Mouse (Mus musculus): ENCODE measurements at regions not wholly inside any gene's neighbourhood (a gene's known extent, or its start where the extent isn't known, plus 50 kb on each side); places are given as distances from the start of the nearest gene placed in this dataset.
"Not testable (repeated sequence)": the region's sequence is repeated elsewhere in the genome, so short reads cannot be mapped to it uniquely, and the experiment has no call there.

DNA sequence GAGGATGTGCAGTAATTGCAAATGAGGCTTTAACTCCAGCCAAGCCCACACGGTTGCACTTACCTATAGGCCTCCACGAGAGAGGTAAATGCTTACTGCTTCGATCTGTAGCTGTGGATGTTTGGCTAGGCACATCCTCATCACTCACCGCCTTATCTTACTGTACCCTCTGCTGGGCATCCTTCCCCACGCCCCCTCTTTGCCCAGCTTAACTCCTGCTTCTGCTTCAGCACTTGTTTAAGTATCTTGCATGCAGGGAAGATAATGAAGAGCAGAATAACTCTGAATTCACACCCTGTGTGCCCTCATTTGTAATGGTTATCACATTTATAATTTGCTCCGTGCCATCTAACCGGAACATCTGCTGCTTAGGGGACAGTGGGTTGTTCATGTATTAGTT is 74.7 kb upstream of the Anapc15-ps start:
- no peak for ATAC-seq
- Histone ChIP-seq H3K4me1 (replicated peaks; ENCODE audit: control insufficient read depth, insufficient read depth, low read length) (no peaks in the 10 kb centered on the region), H3K27ac (ENCODE audit: low read depth, low read length) (no peak overlapping the region), H3K9ac (ENCODE audit: low read depth, low read length) (no peak overlapping the region), H3K4me3 (ENCODE audit: low read depth, low read length) (no peak overlapping the region), H3K9me3 (ENCODE audit: control insufficient read depth) (no peaks in the 10 kb centered on the region), H3K4me2 (replicated peaks; ENCODE audit: low read depth) (peak overlapping the region; percentile 27; the same call in 1 of the 2 replicates), H3K36me3 (ENCODE audit: control insufficient read depth, insufficient read depth) (no peaks in the 10 kb centered on the region), H3K27me3 (replicated peaks; ENCODE audit: control insufficient read depth, insufficient read depth, low read length) (no peaks in the 10 kb centered on the region)
- WGBS, result 54% methylated on average over 7 of the region's 7 CpGs
- 0 out of 2 replicates have a peak, but pooled peaks have one; percentile 6 for TF ChIP-seq CTCF (IDR thresholded peaks at IDR 0.05; ENCODE audit: low read depth)

DNA sequence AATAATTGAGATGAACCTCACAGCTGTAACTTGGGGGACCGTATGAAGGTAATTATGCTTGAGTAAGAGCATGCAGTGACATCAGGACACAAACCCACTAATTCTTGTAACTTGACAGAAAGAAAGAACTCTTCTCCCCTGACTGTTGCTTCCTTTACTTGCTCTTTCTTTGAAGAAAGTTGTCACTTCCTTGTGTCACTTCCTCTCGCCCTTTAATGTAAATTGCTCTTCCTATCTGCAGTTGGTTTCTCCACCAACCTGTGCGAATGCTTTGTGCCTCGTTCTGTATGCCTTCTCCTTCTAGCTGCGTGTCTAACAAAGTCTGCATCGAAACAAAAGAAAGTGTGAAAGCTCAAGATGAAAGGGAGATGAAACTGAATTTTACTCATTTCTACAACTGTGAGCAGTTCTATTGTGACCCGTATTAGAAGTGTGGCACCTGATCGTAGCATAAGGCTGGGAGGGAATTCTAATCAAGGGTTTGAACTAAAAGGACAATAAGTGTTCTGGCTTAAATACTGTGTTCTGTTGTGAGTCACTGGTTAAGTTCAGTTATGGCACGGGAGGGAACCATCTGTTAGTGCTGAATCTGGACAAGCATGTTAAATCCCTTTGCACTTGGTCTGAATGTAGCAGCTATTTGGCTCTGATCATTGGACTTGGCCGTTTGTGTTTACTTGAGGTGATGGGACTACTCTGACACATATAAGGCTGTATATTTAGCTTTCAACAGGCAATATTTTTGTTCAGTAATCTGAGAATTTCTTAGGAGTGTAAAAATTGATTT is 72.8 kb upstream of the Anapc15-ps start:
- H3K4me3 ChIP-seq (ENCODE audit: low read depth, low read length), result no peak overlapping the region
- WGBS, result 63% methylated on average over 10 of the region's 10 CpGs
- H3K27ac ChIP-seq (ENCODE audit: low read depth, low read length), result peak overlapping the region; percentile 73
- H3K36me3 ChIP-seq (ENCODE audit: control insufficient read depth, insufficient read depth), result no peaks in the 10 kb centered on the region
- no peak for TF ChIP-seq CTCF (IDR thresholded peaks at IDR 0.05; ENCODE audit: low read depth)
- H3K4me1 ChIP-seq (replicated peaks; ENCODE audit: control insufficient read depth, insufficient read depth, low read length), result no peaks in the 10 kb centered on the region
- H3K9me3 ChIP-seq (ENCODE audit: control insufficient read depth), result no peaks in the 10 kb centered on the region
- H3K9ac ChIP-seq (ENCODE audit: low read depth, low read length), result no peak overlapping the region
- ATAC-seq, result no peak
- H3K4me2 ChIP-seq (replicated peaks; ENCODE audit: low read depth), result no peak overlapping the region
- no peaks in the 10 kb centered on the region for H3K27me3 ChIP-seq (replicated peaks; ENCODE audit: control insufficient read depth, insufficient read depth, low read length)

DNA sequence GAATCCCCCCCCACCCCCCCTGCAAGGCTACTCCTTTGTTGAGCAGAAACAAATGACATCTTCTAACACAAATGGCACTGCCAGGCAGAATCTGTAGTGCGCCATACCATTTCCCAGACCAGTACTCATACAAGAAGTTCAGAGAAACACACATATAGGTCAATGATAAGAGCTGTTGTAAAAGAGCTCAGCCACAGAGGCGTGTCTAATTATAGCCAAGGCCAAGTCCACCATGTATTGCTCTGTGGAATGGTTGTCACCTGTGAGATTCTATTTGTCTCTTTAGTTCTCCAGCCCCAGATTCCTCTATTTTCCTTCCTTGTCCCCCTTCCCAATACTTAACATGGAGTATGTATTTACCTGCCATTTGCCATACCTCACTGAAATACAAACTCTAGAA is 72.0 kb upstream of the Anapc15-ps start:
- peak overlapping the region; percentile 73 for H3K27ac ChIP-seq (ENCODE audit: low read depth, low read length)
- no peaks in the 10 kb centered on the region for H3K4me1 ChIP-seq (replicated peaks; ENCODE audit: control insufficient read depth, insufficient read depth, low read length)
- WGBS, result 37% methylated on average over 2 of the region's 2 CpGs
- no peaks in the 10 kb centered on the region for H3K27me3 ChIP-seq (replicated peaks; ENCODE audit: control insufficient read depth, insufficient read depth, low read length)
- no peak overlapping the region for H3K4me3 ChIP-seq (ENCODE audit: low read depth, low read length)
- H3K9me3 ChIP-seq (ENCODE audit: control insufficient read depth), result no peaks in the 10 kb centered on the region
- H3K4me2 ChIP-seq (replicated peaks; ENCODE audit: low read depth), result no peak overlapping the region
- no peak overlapping the region for H3K9ac ChIP-seq (ENCODE audit: low read depth, low read length)
- no peak for TF ChIP-seq CTCF (IDR thresholded peaks at IDR 0.05; ENCODE audit: low read depth)
- H3K36me3 ChIP-seq (ENCODE audit: control insufficient read depth, insufficient read depth), result no peaks in the 10 kb centered on the region
- peak; percentile 73 for ATAC-seq

DNA sequence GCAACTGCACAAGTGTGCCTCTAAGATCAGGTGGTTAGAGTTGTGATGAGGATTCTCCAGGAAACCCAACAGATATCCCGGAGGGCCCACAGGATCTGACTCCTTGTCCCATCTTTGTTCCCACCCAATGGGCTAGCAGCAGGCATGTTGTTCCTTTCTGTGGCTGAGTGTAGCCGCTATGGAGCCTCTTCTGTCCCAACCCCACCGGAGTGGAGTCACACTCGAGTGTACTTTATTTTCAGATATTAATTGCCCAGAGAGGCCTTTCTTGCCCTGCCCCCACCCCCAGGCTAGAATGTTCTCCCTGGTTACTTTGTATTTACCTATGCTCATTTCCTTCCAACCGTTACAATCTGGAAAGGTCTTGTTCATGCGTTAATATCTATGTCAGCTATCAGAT is 70.4 kb upstream of the Anapc15-ps start:
- no peak overlapping the region for H3K4me2 ChIP-seq (replicated peaks; ENCODE audit: low read depth)
- no peaks in the 10 kb centered on the region for H3K9me3 ChIP-seq (ENCODE audit: control insufficient read depth)
- H3K27me3 ChIP-seq (replicated peaks; ENCODE audit: control insufficient read depth, insufficient read depth, low read length), result no peaks in the 10 kb centered on the region
- no peaks in the 10 kb centered on the region for H3K4me1 ChIP-seq (replicated peaks; ENCODE audit: control insufficient read depth, insufficient read depth, low read length)
- H3K36me3 ChIP-seq (ENCODE audit: control insufficient read depth, insufficient read depth), result no peaks in the 10 kb centered on the region
- H3K4me3 ChIP-seq (ENCODE audit: low read depth, low read length), result no peak overlapping the region
- H3K9ac ChIP-seq (ENCODE audit: low read depth, low read length), result no peak overlapping the region
- 70% methylated on average over 6 of the region's 6 CpGs for WGBS
- H3K27ac ChIP-seq (ENCODE audit: low read depth, low read length), result no peak overlapping the region
- no peak for ATAC-seq
- TF ChIP-seq CTCF (IDR thresholded peaks at IDR 0.05; ENCODE audit: low read depth), result no peak

DNA sequence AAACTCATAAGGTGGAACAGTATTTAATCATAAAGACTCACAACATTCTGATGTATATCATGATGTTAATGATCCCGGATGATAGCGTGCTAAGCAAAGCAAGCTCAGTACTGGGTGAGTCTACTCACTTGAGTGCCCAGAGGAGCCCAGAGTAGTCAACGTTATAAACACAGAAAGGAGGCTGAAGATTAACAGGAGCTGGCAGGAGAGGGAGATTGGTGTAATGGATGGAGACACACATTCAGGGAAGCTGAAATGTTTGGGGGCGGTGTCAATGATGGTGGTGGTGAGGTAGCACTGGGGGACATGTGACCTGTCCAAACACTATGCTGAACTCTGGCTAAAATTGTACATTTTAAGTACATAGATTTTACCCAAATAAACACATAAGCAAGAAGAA is 66.2 kb upstream of the Anapc15-ps start:
- H3K27ac ChIP-seq (ENCODE audit: low read depth, low read length), result no peak overlapping the region
- no peak overlapping the region for H3K9ac ChIP-seq (ENCODE audit: low read depth, low read length)
- WGBS, result 87% methylated on average over 4 of the region's 4 CpGs
- no peak overlapping the region for H3K4me3 ChIP-seq (ENCODE audit: low read depth, low read length)
- H3K9me3 ChIP-seq (ENCODE audit: control insufficient read depth), result no peaks in the 10 kb centered on the region
- H3K27me3 ChIP-seq (replicated peaks; ENCODE audit: control insufficient read depth, insufficient read depth, low read length), result no peaks in the 10 kb centered on the region
- no peak overlapping the region for H3K4me2 ChIP-seq (replicated peaks; ENCODE audit: low read depth)
- no peak for TF ChIP-seq CTCF (IDR thresholded peaks at IDR 0.05; ENCODE audit: low read depth)
- ATAC-seq, result no peak
- no peaks in the 10 kb centered on the region for H3K36me3 ChIP-seq (ENCODE audit: control insufficient read depth, insufficient read depth)
- no peaks in the 10 kb centered on the region for H3K4me1 ChIP-seq (replicated peaks; ENCODE audit: control insufficient read depth, insufficient read depth, low read length)

DNA sequence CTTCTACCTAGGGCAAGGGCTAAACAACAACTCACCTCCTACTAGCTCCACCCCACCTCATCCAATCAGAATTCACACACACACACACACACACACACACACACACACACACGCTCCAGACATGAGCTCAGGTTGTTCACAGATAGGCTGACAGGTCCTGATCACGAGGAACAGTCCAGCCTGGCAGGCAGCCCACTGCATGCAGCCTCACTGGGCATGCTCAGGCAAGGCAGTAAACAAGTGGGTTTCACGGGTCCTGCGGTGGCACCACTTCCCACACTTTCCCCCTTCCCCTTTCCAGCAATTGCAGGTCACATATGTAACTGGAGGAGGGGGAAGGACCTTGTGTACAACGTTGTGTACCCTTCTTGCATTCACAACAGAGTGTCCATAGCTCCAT is 63.5 kb upstream of the Anapc15-ps start:
- not testable (repeated sequence) for H3K4me1 ChIP-seq (replicated peaks; ENCODE audit: control insufficient read depth, insufficient read depth, low read length); H3K4me3 ChIP-seq (ENCODE audit: low read depth, low read length); H3K27ac ChIP-seq (ENCODE audit: low read depth, low read length); ATAC-seq; H3K9ac ChIP-seq (ENCODE audit: low read depth, low read length); H3K36me3 ChIP-seq (ENCODE audit: control insufficient read depth, insufficient read depth); H3K4me2 ChIP-seq (replicated peaks; ENCODE audit: low read depth); H3K9me3 ChIP-seq (ENCODE audit: control insufficient read depth); H3K27me3 ChIP-seq (replicated peaks; ENCODE audit: control insufficient read depth, insufficient read depth, low read length)
- WGBS, result 83% methylated on average over 5 of the region's 5 CpGs
